Mouse (Mus musculus) ovary, postnatal 36 days (tissue): Measurements from ENCODE around the gene Ltbp1.

Source experiments
- DNase-seq: peaks from one replicate; pipeline ENCODE4 v3.0.0; 2022; ENCODE audit warnings: low spot score, mixed read lengths

Ltbp1 gene

DNA sequence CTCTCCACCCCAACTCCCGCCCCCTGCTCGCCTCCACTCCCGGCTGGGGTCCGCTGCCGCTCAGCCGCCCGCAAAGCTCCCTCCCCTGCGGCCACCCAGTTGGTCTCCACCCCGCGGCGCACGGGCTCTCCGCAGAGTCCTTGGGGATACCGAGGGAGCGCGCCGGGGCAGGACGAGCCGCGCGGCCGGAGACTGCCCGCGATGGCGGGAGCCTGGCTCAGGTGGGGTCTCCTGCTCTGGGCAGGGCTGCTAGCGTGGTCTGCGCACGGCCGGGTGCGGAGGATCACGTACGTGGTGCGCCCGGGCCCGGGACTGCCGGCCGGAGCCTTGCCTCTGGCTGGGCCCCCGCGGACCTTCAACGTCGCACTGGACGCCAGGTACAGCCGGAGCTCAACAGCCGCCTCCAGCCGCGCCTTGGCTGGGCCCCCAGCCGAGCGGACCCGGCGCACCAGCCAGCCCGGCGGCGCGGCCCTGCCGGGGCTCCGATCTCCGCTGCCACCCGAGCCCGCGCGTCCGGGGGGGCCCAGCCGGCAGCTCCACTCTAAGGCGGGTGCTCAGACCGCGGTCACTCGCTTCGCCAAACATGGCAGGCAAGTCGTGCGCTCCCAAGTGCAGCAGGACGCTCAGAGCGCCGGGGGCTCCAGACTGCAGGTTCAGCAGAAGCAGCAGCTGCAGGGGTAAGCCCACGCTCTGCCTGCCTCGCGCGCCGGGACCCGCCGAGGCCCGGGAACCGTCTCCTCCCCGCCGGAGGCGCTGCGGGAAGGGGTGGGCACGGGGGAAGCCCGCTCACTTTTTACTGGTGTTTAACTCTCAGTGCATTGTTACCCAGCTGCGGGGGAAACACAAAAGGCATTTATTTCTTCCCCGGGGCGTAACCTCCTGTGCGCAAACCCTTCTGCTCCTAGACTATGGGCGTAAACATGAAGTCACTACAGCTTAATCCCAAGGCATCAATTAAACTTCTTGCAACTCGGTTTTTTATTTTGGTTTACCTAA is 615 bp downstream of the Ltbp1 start:
- peak; percentile 69 for DNase-seq

DNA sequence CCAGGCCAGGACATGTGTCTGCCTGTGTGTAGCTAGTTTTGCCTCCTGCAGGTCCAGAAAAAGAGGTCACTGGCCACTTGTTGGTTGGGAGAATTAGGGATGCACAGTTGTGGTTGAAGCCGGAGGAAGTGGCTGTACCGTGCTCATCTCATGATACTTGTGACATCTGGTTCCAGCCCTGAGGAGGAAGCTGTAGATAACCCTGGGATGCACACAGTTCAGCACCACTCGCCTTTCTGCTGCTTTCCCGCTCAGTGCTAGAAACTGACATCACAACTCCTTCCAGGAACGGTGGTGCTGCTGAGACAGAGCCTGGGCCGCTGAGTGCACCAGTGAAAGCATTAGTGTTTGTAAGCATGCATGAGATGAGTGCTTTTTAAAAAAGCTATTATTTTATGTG is 5.6 kb downstream of the Ltbp1 start:
- DNase-seq = no peak

DNA sequence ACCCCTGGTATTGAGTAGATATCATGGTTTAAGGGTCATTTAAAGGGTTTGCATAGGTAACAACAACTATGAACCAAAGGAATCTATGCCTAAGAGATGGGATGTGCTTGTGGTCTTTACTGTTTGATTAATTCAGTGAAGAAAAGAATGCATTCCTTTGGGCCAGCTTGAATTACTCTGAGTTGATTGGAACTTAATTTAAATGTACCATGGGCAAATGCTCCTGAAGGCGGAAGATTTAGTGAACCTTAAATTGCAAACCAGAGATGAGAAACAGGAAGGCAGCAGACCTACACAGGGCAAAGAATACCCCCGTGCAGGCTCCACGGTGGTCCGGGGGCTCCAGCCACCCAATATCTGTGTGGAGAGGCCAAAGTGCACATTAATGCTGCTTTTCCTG is 7.8 kb downstream of the Ltbp1 start:
- DNase-seq = no peak

GRCm38 (mm10) chr17:75013868-75014267 is 8.5 kb downstream of the Ltbp1 start:
- DNase-seq = no peak

- no peak for DNase-seq
Measured at GRCm38 (mm10) chr17:75014601-75015356, 9.4 kb downstream of the Ltbp1 start.

DNA sequence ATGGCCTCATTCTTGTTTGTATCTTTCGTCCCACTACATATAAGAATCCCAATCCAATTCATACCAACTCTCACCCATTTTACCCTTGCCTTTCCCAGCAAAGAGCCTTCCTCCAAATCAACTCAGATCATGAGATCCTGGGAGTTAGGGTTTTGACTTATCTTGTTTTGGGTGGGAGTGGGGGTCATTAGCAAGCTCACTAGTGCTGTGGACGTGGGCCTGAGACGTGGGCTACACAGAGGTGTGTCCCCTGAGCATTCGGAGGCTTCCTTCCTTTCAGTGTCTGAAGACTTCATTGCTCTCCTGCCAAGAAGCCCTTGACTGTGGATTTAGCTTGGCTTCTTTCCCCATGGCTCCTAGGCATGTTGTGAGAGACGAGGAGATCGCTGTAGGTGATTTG is 10.2 kb downstream of the Ltbp1 start:
- no peak for DNase-seq

DNA sequence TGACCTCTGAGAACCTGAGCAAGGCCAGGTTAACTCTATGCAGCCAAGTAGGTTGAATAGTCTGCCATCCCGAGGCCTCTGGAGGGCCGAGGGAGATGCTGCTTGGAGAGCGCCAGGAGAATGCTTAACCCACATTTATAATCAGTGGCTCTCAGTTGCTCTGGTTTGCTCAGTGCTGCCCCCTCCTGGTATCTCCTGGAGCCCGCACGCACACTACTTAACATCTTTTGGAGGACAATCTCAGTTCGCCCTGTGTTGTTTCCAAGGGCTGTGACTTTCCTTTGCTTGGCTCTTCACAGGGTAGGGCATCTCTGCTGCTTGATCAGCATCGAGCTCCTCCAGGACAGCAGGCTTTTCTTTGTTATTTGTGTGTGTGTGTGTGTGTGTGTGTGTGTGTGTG is 12.1 kb downstream of the Ltbp1 start:
- DNase-seq = no peak

DNA sequence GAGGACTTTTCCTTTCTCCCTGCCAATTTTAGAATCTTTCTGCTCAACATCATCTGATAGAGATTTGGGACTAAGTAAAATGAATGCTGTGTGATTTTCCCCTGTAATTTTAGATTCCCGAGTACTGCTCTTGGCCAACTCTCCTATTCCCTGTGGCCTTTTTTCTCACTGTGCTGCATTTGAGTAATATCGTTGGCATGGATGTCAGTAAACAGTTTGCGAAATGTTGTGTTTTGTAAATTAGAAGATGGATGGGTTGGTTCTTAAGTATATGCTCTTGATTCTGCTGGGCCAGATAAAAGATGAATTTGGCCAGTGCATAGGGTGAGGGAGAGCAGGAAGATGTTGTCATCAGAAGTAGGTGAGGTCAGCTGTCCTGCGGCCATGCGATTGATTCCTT is 12.8 kb downstream of the Ltbp1 start:
- DNase-seq = no peak

DNA sequence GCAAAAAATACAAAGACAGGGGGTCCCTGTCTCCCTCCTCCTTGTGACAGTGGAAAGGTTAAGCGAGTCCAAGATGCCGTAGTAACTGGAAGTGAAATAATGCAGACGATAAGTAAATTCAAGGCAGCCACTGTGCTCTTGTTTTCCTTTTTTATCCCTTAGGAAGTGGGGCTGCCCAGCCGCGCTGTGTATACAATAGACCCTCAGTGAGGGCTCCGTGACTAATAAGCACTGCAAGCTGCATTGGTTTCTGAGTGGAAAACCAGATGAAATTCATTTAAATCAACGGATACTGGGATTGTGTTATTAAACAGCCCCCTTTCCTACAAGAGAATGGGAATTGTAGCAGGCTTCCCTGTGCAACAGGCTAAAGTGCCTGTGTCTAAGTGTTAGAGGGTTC is 14.7 kb downstream of the Ltbp1 start:
- no peak for DNase-seq

DNA sequence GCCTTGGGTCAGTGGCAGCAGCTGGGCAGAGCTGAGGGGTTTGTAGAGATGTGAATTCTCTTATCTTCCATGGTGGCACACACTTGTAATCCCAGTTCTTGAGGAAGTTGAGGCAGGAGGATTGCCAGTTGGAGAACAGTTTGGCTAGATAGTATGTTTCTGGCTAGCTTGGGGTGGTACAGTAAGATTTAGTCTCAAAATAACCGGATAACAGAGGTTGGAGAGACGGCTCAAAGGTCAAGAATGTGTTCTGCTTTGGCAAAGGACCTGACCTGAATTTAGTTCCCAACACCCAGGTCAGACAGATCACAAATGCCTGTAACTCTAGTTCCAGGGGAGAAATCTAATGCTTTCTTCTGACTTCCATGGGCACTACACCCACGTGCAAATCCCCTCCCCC is 15.3 kb downstream of the Ltbp1 start:
- DNase-seq = no peak

DNA sequence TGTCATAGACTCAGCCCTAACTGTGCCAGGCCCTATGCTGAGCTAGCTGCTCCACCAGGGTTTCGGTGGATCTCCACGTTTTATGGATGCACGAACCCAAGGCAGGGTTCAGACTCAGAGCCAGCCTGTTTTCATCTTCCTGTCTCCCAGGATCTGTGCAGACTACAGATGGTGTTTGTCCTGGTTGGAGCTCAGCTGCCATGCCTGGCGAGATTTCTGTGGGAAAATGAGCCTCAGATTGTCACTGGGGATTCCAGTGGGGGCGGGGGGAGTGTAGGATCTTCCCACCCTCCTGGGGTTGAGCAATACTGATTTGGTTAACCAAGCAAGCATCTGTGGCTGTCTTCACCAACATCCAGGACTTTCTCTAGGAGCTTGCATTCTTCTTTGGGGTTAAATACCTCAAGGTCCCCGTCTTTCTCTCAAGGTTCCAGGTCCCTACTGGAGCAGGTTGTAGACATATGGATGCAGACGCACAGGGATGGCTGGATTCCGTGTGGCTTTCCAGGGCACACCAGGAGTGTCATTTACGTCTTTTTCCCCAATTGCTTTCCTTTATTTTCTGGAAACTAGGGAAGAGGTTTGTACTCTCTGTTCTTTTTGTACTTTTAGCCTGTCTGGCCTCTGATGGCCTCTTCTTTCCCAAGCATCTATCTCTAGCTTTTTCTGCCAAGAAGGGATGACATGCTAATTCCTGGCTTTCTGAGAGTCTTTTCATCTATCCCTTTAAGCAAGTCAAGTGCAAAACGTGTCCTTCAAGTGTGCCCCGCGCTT is 22.2 kb downstream of the Ltbp1 start:
- peak; percentile 28 for DNase-seq

DNA sequence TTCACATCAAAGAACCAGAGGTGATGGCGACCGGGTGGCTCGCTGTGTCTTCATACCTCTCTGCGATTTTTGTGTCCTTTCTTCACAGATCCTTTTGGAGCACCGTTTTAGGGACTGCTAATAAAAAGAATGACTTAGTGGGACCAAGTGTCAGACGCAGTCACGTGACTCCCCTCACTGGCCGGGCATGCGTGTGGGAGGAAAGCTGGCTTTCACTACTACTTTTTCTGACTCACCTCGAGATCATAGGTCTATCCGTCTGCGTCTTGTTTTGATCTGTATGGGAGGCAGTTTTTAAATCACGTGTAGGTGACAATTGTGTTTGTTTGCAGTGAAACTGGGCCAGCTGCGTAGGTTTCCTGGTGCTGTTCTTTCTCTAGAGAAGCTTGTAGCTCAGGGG is 28.0 kb downstream of the Ltbp1 start:
- DNase-seq = no peak

DNA sequence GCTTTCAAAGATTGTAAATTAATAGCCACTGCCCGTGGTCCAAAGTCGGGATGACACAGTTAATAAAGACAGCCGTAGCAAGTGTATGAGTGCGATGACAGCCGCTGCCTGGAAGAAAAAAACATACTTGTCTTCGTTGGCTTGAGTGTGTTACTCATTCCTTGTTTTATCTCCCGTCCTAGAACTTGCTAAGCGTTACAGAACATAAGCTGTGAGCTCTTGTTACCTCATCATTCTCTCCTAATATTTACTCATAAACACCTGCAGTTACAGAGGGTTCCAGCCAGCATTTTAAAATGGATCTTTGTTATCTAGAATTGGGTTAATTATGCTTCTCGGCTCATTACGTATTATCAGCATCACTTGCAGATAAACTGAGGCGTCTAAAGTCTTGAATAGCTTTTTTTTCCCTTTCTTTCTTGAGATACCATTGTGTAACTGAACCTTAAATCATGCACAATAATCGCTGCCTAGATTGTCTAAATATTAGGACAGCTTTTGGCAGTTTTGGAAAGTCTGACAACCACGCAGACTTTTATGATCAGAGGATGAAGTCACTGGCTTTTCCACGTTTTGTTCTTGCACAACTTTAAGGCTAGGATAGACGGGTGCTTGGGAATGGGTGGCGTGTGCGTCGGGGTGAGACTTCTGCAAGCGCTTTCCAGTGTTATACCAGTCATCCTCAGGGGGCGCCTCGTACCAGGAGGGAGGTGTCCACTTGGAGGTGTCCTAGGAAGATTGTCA is 28.7 kb downstream of the Ltbp1 start:
- DNase-seq = no peak

GRCm38 (mm10) chr17:75036881-75037280 is 31.5 kb downstream of the Ltbp1 start:
- DNase-seq = no peak

DNA sequence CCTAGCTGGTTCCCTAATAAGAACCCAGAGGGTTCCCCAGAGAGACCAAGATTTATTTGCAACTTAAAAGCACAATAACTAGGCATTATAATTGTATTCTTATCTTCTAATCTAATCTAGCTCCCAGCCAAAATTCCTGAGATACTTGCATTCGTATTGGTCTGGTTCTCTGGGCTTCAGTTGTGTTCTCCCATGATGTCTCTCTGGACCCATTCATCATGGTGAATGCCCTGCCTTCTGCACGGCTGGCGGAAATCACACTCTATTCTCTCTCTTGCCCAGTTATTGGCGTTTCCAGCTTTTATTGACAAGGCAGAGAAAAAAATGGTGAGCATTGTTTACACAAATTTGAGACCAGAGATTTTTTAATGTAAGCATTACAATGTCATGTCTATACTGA is 33.6 kb downstream of the Ltbp1 start:
- no peak for DNase-seq

DNA sequence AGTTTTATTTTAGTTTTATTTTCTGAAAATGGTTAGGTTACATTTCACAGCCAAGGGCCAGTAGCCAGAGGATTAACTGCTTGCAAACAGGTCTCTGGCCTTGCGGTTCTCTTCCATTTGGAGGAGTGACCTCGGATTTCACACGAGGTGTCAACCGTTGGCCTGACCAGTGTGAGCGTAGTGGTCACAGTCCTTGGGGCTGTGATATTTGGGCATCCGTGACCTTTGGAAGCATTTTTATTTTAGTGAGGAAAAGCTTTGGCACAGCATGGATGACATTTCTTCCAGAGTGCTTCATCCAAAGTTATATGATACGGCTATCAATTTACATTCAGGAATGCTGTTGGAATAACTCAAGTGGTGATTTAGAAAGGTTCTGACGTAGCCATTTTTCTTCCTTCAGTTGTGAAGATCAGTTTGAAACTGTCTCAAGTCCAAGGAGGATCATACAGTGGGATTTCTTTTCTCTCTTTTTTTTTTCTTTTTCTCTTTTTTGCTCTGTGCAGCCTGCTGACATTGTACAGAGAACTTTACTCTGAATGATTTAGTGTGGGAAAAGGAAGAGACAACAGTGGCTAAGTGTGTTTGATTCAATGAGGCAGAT is 44.1 kb downstream of the Ltbp1 start:
- DNase-seq = no peak

GRCm38 (mm10) chr17:75051440-75051925 is 46.1 kb downstream of the Ltbp1 start:
- no peak for DNase-seq

- DNase-seq = no peak
Measured at GRCm38 (mm10) chr17:75055235-75055634, 49.9 kb downstream of the Ltbp1 start.

DNA sequence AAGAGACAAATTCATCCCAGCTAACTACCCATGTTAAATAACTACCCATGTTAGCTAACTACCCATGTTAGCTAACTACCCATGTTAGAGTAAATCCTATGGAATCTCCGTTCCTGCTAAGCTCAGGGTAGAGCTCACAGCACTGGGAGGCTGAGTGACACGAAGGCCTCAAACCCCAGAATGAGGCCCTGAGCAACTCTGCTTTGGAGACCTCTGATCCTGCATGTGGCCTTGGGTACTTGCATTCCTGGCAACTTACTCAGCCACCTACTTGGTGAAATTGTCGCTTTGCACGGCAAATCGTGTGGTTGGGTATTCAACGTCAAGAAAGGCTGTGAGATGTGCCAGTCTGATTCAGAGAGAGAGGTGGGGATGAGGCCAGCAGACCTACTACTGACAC is 50.6 kb downstream of the Ltbp1 start:
- DNase-seq = no peak

DNA sequence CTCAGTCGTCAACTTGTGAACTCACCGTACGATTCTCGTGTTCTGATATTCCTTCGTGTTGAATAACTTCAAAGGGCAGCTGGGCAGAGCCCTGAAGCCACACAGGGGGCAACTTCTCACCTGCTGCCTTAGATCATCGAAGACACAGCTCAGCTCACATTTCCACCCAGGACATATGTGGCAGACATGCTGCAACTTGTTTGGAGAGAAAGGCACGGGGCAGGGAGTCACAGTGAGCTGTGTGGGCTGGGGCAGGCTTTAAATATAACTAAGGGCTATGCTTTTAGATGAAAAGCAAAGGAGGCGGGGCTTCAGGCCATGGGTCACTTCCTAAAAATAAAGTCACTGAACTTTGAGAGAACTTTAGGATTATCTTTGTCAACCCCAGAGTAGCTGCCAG is 51.3 kb downstream of the Ltbp1 start:
- DNase-seq = no peak

DNA sequence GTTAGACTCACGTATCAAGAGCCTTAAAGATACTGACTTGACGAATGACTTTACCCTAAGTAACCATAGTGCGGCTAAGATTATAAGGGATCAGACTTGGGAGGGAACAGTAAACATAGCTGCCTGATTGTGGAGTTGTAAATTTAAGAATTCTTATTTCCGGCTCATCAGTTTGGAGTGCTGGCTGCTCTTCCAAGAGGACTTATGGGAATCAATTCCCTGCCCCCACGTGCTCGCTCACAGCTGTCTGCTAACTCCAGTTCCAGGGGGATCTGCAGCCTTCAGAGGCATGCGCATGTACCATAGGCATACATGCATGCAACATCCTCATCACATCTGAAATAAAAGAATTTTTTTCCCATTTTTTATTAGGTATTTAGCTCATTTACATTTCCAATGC is 61.0 kb downstream of the Ltbp1 start:
- no peak for DNase-seq
